Comparison of ENCODE assay signal across 24 mouse cellular contexts in genomic region chr2:128169486-128169885, GRCm38 (mm10).
"Had no signal": no experiment of that assay in that cellular context is flagged by ENCODE, and none has a peak within 500 bp of the region (broad histone marks: within the 10 kb centered on the region; RNA-seq: fewer than 3 reads in every experiment).

No protein-coding gene starts in this region.

- H3K27ac ChIP-seq: gastrocnemius, adult 2 months; heart, embryonic 10.5 days; hindbrain, embryonic 10.5 days; hindbrain, embryonic 12.5 days; hindbrain, embryonic 14.5 days; intestine, embryonic 15.5 days; layer of hippocampus, adult 2 months; left cerebral cortex, adult 2 months; limb, embryonic 10.5 days; limb, embryonic 12.5 days; liver, embryonic 13.5 days had no signal

- H3K36me3 ChIP-seq: heart, embryonic 10.5 days; heart, embryonic 12.5 days; hindbrain, embryonic 10.5 days; hindbrain, embryonic 12.5 days; intestine, embryonic 15.5 days; limb, embryonic 10.5 days; limb, embryonic 12.5 days; liver, embryonic 13.5 days had no signal

- H3K9me3 ChIP-seq: heart, embryonic 10.5 days; heart, embryonic 12.5 days; hindbrain, embryonic 10.5 days; hindbrain, embryonic 12.5 days; intestine, embryonic 15.5 days; limb, embryonic 10.5 days; limb, embryonic 12.5 days; liver, embryonic 13.5 days had no signal

- DNase-seq: gastrocnemius, adult 2 months; gastrocnemius, postnatal 10 days; gastrocnemius, postnatal 25 days; heart, adult 18-20 months; heart, postnatal 10 days; heart, postnatal 4 days; kidney, adult 18-20 months; kidney, adult 8-10 months; kidney, postnatal 10 days; kidney, postnatal 25 days; kidney, postnatal 4 days; liver, embryonic 13.5 days had no signal

- H3K4me1 ChIP-seq: limb, embryonic 12.5 days had no signal

- H3K4me2 ChIP-seq: heart, embryonic 12.5 days; hindbrain, embryonic 12.5 days; hindbrain, embryonic 14.5 days; intestine, embryonic 15.5 days; limb, embryonic 12.5 days; liver, embryonic 13.5 days had no signal

- H3K9ac ChIP-seq: heart, embryonic 12.5 days; hindbrain, embryonic 12.5 days; hindbrain, embryonic 14.5 days; intestine, embryonic 15.5 days; limb, embryonic 12.5 days; liver, embryonic 13.5 days had no signal

- ATAC-seq: inflammation-experienced regulatory T-cells, adult 6 months; intestine, embryonic 15.5 days; intestine, postnatal 0 days had no signal

- H3K27me3 ChIP-seq: heart, embryonic 12.5 days; hindbrain, embryonic 12.5 days; intestine, embryonic 15.5 days; limb, embryonic 12.5 days; liver, embryonic 13.5 days had no signal

- H3K4me3 ChIP-seq: gastrocnemius, adult 2 months; heart, embryonic 10.5 days; heart, embryonic 12.5 days; hindbrain, embryonic 10.5 days; hindbrain, embryonic 12.5 days; intestine, embryonic 15.5 days; layer of hippocampus, adult 2 months; left cerebral cortex, adult 2 months; limb, embryonic 10.5 days; limb, embryonic 12.5 days; liver, embryonic 13.5 days had no signal
